Mouse (Mus musculus): Measurements from ENCODE around the gene Spout1.

The Spout1 gene

DNA sequence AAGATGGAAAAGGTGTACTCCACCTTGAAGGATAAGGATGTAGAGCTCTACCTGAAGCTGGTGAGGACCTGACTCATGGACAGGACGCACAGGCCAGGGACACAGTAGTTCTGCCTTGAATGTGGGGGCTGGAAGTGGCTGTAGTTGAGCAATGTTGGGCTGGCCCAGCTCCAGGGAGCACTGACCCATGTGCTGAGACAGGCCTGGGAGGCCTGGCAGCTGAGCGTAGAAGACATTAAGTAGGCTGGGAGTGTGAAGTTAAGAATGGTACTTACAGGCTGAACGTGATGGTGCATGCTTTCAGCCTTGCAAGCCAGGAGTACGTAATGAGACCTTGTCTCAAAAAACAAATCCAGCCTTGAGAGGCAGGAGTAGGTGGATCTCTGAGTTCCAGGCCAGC lies 30.8 kb downstream of the Spout1 start:
- TF ChIP-seq GATA4 (IDR thresholded peaks at IDR 0.05; ENCODE audit: insufficient replicate concordance, low read length), result no peak

DNA sequence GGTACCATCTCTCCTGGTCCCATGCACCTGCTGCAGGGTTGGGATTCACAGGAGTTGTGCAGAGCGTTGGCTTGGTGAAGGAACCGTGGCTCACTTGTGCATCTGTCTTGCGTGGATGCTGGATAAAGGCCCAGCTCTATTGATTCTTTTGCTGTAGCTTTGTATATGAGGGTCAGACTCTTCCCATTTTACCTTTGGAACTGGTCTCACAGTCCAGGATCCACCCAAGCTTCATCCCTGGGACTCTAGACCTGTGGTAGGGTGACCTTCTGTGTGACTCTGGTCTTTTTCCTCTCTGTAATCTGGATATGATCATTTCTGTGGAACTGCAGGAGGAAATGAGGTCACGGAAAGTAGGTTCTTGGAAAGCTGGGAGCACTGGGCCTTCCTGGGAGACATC lies 33.8 kb downstream of the Spout1 start:
- no peak for TF ChIP-seq GATA4 (IDR thresholded peaks at IDR 0.05; ENCODE audit: insufficient replicate concordance, low read length)

DNA sequence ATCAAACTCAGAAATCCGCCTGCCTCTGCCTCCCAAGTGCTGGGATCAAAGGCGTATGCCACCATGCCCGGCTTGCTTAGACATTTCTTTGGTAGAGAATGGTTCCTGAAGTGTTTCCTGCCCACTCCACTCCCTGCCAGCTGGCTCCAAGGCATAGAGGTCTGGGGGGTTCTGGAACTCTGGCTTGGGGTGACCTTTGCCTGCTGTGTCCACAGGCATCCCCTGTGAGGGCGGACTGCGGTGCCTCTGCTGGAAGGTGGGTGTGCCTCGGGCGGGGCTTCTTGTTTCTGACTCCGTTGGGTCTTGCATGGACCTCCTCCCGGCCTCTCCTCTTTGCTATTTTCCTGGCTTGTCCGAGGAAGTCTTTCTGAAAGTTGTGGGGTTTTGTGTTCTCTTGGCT lies 41.8 kb downstream of the Spout1 start:
- TF ChIP-seq GATA4 (IDR thresholded peaks at IDR 0.05; ENCODE audit: insufficient replicate concordance, low read length), result no peak

DNA sequence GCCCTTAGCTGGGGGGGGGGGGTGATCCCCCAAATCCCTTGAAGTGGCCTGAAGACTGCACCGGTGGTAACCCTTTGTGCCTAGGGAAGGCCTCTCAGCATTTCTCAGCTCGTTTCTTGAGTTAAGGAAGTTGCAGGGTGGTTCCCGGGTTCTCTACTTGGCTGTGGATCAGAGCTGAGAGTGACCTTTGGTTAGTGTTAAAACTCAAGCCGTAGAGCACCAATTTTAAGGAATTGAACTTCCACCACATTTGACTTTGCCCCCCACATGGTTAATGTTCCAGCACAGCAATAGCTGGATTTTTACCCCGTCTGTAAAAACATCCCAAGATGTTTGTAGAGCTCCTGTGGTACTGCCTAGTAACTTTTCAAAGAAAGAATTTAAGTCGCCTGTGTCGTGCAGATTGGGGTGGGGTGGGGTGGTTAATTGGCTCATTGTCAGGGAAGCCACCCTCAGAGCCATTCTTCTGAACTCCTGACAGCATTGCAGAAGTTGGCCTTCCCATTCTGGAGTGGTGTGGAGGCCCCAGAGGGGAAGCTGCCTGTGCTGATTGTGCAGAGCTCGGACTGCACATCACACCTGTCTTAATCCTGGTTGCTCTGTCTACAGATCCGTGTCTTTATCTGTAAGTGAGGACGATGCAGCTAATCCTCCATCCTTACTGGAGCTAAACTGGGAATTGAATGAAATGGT lies 43.2 kb downstream of the Spout1 start:
- TF ChIP-seq GATA4 (IDR thresholded peaks at IDR 0.05; ENCODE audit: insufficient replicate concordance, low read length), result no peak

DNA sequence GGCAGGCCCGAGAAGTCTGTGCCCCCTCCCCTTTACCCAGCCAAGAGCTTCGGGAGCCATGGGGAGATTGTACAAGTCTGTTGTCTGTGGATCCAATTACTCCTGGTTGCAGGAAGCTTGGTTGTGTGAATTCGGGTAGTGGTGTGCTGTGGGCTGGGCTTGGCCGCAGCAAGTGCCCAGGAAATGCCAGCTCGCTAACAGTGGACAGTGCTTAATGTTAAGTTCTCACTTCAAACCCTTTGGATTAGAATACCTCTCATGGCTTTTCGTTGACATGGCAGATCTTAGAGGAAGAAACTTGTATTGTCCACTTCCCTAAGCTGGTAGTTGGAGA lies 43.9 kb downstream of the Spout1 start:
- no peak for TF ChIP-seq GATA4 (IDR thresholded peaks at IDR 0.05; ENCODE audit: insufficient replicate concordance, low read length)

DNA sequence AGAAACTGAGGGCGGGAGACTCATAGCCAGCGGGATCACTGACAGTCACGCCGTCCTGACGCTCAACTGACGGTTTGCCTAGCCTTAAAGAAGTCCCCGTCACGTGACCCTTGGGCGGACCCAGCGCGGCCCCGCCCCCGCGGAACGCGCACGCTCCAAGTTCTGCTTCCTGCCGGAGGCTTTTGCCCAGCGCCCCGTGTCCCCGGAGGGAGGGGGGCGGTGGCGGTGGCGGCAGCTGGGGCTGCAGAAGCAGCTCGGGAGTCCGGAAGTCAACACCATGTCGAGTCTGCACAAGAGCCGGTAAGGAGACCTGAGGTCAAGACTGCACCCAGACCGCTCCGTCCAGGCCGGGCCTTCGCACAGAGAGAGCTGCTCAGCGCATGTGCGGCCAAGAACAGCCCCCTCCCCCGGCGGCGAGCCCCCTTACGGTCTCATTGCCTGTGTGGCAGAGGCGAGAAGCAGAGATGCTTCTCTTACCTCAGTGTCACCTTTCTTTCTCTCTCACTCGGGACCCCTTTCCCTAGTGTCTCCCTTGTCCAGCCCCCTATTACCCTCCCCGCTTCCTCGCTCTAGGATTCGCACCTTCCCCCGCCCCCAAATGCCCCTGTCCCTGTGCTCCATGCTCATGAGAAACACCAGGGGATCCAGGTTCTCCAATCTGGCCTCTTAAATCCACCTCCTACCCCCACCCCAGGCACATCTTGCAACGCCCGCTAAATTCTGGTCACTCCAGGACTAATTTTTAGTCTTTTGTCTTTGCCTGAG lies 44.5 kb downstream of the Spout1 start, which contains the start of gene Tbc1d13:
Gene Tbc1d13 (plus strand): TSS at position 134 of the 765 bp plus-strand sequence.
- peak; percentile 63; the same call in 1 of the 2 replicates for TF ChIP-seq GATA4 (IDR thresholded peaks at IDR 0.05; ENCODE audit: insufficient replicate concordance, low read length)

DNA sequence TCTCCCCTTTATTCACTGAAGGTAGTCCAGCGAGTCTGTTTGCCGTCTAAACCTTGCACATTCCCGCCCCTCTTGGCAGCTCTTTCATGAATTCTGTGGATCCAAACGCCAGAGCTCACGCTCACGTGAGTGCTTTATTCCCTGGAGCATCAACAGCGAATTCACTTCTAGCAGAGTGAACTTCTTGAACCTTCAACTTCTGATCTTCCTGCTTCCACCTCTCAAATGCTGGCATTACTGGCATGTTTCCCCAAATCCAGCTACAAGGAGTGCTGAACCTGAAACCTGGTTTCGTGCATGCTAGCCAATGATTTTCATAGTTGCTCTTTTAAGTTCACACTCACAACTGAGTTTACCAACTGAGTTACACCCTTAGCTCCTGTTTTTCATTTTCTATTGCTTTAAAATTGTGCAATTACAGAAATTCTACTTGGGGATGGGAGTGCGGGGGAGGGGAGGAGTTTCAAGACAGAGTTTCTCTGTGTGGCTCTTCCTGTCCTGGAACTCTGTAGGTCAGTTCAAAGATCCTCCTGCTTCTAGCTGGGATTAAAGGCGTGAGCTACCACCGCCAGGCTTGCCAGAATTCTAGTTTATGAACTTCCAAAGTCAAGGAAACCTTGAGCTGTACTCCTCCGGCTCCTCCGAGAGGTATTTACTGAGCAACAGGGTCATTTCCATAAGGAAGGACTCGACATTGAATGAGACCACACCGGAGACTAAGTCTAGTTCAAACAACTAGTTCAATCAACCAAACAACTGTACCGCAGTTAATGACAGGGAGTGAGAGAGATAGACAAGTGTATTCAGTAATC lies 45.3 kb downstream of the Spout1 start:
- TF ChIP-seq GATA4 (IDR thresholded peaks at IDR 0.05; ENCODE audit: insufficient replicate concordance, low read length), result no peak

DNA sequence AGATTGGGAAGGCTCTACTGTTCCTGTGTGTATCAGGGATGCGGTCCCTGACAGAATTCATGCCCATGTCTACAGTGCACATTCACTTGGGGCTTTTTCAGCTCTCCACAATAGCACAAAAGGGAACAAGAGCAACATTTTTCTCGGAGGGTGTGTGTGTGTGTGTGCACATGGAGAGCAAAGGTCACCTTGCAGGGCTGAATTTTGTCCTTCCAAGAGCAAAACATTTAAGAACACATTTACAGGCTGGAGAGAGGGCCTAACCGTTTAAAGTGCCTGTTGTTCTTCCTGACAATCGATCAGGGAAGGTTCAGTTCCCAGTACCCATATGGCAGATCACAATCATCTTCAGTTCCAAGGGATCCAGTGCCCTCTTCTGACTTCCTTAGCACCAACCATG lies 48.1 kb downstream of the Spout1 start:
- no peak for TF ChIP-seq GATA4 (IDR thresholded peaks at IDR 0.05; ENCODE audit: insufficient replicate concordance, low read length)

DNA sequence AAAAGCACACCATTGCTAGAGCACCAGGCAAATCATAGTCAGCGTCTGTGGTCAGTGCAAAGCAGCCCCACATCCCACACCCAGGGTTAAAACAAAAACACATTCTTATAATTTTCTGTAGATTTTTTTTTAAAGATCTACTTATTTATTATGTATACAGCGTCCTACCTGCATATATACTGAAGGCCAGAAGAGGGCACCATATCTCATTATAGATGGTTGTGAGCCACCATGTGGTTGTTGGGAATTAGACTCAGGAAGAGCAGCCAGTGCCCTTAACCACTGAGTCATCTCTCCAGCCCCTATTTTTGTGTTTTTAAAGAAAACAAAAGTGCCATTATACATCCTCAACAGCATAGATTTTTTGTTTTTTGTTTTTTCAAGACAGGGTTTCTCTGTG lies 49.5 kb downstream of the Spout1 start:
- TF ChIP-seq GATA4 (IDR thresholded peaks at IDR 0.05; ENCODE audit: insufficient replicate concordance, low read length), result no peak

DNA sequence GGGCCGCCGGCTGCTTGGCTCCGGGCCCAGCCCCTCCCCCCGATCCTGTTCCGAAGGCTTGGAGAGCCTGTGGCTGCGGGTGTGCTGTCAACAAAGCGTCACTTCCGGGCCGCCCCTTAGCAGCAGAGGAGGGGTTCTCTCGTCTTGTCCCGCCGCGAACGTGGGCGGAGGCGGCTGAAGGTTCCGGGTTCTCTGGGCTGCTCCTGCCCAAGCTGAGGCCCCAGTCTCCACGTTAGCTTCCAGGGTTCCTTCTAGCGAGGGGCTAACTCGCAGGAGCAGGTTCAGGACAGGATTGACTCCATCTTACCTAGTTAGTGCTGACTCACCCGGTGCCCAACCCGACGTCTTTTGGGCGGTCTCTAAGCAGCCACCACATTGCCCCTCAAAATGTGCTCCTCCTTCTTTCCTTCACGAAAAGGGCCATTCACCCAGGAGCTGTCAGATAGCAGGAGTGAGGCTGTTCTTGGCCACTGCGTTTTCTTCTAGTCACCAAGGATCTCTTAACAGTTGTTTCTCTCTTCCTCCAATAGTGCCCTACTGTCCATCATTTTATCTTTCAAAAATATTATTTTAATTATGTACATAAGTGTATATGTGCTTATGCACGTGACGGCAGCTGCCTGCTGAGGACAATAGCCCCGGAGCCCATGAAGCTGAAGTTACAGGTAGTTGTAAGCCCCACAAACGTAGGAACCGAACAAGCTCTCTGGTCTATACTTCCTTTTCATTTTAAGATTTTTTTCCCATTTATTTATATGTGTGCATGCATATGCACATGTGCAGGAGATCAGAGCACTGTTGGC lies 53.6 kb downstream of the Spout1 start, which contains the start of gene Zer1:
Gene Zer1 (minus strand): TSS at position 114 of the 803 bp plus-strand sequence.
- peak; percentile 39; the same call in 1 of the 2 replicates for TF ChIP-seq GATA4 (IDR thresholded peaks at IDR 0.05; ENCODE audit: insufficient replicate concordance, low read length)

DNA sequence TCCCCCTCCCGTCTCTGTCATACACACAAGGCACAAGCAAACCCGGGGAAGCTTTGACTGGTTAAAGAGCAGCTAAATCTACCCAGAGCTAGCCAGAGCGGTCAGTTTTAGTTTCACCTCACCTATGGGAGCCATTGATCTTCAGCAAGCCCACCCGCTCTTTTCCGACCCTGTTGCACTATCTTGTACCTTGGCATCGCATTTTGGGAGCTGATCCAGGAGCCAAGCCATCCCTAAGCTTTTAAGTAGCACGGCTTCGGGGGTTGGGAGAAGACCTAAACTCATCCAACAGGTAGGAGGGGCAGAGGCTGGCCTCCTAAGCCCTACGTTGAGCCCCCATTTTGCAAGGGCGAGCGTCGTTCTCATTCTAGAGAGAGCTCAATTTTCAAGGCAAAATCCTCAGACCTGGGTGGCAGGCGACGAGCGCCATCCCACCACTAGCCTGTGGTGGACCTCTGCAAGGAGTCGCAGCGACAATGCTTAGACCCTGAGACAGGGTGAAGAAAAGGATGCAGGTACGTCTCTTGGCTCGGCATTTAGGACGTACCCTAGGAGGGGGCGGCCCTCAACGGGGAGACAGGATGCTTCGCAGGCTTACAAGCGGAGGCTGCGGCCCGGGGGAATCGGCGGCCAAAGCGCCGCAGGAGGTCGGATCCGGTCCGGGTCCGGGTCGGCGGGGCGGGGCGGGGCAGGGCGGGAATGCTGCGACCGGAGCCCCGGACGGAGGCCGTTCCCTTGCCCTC lies 54.4 kb downstream of the Spout1 start:
- no peak for TF ChIP-seq GATA4 (IDR thresholded peaks at IDR 0.05; ENCODE audit: insufficient replicate concordance, low read length)
